Mouse (Mus musculus) c-Kit-negative CD71-positive TER-119-positive erythroid progenitor cells, embryonic 14.5 days (primary cell): ENCODE results near the gene Rgl1.

ENCODE experiments used
- DNase-seq: peaks from one replicate; pipeline ENCODE4 v3.0.0-alpha.2; 2013; ENCODE audit warnings: low read depth, low spot score

Gene Rgl1

DNA sequence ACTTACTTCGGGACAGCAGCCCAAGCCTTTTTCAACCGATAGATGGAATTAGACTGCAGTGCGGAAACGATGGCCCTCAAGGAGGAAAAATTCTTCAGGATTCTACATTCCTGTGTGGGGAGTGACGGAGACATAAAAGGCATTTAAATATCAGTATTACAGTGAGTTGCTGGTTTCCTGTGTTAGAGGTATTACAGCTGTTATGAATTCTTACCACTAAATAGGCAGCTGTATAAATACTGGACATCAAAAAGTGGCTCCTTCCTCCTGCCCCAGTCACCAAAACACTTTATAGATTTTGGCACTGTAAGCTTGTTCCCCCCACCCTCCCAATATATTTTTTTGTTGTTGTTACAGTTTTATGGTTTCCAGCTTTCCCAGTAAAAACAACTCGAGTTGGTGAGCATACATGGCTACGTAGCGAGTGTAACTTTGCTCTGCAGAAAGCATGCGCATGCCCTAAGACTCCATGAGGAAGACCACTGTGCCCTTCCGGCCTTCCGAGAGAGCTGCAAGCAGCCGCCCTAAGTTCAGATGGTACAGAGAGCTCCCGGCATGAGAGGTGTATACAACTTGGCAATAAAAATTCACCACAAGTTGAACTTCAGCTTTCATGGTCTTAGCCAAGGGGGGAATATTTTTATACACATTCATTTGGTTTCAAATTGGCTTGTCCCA, 217.0 kb downstream of the Rgl1 start:
- DNase-seq: no peak

DNA sequence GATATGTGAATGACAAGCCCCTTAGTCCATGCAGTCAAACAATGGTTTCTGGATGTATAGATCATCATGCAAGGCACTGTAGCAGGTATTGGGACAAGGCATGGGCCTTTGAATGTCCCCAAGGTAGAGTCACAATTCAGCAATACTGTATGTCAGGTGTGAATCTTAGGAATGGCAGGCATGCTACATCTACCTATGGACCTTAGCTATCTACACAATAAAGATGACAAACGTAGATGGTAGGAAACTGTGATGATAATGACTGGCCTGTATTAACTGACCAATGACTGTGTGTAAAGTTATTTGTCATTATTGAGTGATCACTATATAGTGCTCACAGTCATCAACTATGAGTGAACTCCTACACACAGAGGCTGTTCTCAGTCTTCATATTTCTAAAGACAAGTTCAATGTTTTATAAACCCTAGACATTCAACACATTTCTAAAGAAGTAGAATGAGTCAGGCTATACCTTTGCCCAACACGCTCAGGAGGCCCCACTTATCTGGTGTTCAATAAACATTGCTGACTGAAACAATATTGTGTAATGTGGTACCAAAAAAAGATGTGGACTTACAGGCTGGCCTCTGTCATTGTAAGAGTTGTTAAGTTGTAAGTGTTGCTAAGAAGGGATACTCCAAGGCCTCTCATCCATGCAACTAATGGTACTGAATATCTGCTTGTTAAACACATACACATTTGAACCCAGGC, 222.5 kb downstream of the Rgl1 start:
- DNase-seq: no peak

DNA sequence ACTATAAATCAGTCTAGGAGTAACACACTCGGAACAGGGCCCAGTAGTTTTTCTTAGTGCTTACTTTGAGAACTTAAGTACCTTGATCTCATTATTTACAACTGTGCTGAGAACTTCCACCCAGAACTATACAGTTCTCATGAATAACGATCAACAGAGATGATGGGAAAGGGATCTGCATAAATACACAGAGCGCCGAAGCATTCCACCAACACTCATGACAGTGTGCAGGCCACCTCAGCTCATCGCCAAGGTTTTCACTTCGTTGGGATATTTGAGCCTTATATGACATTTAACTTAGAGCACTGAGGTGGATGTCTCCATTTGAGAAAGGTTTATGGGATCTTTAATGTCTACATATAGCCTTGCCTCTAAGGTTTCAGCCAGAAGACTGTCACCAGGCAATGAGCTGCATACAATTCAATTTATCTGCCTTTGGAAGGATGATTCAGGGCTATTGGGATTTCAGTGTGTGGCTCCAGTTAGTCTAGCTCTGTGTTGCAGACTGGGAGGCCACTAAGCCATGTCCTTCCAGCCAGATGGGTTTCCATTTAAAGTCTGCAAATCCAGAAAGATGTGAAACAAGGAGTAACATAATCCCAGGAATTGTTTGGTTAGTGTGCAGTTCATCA, 223.3 kb downstream of the Rgl1 start:
- no peak for DNase-seq

DNA sequence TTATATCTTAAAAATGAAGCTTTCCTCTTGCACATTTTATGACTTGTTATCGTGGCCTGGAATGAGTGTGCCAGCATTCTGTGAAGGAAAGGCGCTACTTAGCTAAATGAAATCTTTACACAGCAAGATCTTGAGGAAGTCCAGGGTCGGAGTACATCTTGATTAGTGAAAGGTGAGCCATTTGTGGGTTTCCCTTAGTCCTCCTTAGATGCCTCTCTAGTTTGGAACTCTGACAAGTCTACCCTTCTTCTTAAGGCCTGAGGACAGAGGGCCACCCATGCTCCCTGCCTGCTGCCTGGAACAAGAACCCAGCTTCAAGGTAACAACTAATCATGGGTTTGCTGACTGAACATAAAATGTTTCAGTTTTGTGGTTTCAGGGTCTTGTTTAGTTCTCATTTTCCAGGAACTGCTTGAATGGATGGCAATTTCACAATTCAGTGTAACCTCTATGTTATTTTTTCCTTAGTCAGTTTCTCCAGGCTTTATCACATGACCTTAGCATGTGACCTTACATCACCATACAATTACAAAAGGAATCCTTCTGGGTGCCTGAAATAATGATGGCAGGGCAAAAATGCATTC, 225.8 kb downstream of the Rgl1 start:
- no peak for DNase-seq

DNA sequence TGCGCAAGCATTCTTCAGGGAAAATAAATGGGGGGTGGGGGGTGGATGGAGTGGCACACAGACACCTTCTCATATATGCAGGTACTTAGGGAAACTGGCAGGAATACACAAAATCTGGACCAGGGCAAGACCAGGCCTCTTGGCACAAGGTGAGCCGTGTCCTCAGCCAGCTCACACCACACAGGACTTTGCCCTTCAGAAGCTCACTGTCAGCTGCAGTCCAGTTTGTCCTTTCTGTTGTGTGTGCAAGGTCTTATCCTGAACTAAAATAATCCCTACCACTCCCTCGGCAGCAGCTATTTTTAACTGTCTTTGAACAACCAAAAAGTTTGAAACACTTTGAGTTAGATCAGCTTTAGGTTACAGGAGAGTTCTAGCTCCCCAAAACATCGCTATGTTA, 227.3 kb downstream of the Rgl1 start:
- DNase-seq: no peak

DNA sequence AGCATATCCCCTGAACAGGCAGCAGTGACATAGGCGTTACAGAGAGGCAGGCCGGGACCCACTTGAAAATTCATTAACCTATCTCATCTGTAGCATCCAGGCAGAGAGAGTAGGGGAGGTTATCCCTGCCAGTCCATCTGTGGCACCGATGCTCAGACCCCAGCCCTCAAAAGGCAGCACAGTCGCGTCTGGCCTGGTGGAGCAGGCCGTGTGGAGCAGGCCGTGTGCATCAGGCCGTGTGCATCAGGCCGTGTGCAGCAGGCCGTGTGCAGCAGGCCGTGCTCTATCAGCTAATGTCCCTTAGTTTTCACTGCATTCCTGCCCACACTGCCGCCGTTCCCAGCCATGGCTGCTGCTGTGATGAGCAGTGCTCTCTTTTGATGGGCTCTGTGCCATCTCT, 229.0 kb downstream of the Rgl1 start:
- no peak for DNase-seq

DNA sequence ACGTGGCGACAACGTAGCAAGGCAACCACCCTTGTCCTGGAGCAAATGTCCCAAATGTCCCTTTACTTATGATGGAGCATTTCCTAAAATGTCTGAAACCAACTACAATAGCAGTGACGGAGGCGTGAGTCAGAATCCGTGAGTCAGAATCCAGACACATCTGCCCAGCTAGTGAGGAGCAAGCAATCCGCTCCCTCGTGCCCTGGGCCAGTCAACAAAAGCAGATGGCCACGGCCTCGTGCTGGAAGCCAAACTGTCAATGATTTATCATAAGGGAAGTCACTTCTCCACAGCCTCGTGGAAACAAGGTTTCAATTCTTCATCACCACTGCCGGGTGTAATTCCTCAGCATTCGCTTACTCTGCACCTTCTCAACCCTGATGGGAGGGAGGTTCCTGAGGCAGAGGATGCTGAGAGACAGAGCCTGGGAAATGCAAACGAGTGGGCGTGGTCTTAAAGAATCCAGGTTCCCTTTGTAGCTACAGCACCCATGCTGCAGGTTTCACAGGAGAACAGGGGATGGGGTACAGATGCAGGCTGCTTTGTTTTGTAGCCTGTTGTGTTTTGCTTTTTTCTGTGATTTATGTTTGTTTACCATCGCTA, 229.6 kb downstream of the Rgl1 start:
- no peak for DNase-seq

DNA sequence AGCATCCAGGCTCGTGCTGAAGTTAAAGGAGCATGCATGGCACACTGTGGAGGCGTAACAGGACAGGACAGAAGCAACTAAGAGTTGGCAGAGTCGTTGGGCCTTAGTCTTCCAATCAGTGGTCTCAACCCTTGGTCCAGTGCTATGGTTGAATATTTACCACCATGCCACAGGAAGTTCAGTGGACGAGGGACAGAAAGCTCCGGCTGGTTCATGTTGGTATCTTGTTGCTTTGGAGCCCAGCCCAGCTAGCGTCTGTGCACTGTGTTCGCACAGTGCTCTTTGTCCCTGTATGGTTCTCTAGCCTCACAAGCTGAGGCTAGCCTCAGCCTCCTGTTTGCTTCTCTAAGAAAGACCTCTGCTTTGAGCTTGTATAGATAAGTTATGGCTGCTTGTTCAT, 231.6 kb downstream of the Rgl1 start:
- no peak for DNase-seq

DNA sequence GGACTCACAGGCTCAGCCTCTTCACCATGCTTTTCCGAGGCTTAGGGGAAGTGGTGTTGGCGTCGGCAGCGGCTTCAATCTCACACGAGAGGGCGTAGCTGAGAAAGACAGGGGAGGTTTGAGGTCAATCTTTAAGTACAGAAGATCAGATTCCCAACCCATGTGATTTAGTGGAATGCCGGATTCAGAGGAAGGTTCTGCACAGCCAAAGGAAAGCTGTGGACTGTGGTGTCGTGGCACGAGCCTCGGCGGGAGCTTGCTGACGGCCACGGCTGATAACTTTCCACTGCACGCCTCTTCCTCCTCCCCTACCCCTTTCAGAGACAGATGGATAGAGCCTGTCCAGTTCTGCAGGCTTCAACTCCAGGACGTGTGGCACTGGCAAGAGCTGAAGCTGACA, 234.7 kb downstream of the Rgl1 start:
- DNase-seq: no peak

DNA sequence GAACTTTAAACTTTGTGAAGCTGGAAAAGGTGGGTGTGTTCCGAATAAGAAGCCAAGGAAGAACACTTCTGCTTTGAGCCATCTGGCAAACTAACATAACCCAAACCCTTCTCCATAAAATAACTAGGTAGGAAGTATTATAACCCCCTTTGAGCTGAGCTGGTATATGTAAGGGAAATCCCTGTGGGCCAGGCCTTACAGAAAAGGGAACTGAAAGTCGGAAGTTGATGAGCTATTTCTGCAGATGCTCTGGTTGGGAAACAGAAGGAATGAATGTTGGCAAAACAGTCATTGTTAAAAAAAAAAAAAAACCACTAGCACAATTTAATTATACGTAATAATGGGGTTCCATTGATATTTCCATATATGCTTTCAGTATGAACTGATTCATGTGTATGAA, 237.4 kb downstream of the Rgl1 start:
- no peak for DNase-seq

DNA sequence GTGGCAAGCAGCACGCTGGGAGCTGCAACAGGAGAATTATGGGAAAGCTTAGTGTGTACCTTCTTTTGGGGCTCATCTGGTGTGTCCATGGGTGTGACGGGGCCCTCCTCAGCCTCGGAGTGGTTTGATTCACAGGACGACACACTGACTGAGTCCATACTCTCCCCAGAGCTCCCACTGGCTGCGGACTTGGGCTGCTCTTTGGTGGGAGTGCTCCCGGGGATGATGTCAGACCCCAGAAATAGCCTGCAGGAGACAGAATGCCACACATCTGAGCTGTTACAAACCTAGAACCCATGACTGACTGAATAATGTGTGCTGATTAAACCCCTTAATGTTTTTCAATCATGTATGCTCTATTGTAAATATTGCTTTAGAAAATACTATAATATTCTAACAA, 237.9 kb downstream of the Rgl1 start:
- no peak for DNase-seq

DNA sequence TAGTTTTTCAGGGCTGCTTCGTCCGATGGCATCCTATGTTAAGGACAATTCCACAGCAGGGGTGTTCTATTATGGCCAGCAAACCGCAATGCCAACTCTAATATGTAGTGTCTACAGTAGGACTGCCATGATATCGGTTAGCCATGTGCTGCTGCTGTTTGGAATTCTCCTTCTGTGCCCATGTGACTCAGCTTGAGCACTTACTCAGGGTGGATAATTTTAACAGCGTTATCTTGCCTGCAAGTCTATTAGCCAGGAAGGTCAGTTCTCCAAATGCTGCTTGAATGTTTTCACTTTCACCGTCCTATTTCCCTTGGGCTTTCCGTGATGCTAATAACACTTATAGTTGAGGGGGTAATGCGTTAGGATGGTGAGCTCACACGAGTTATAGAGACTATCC, 240.0 kb downstream of the Rgl1 start:
- DNase-seq: no peak

DNA sequence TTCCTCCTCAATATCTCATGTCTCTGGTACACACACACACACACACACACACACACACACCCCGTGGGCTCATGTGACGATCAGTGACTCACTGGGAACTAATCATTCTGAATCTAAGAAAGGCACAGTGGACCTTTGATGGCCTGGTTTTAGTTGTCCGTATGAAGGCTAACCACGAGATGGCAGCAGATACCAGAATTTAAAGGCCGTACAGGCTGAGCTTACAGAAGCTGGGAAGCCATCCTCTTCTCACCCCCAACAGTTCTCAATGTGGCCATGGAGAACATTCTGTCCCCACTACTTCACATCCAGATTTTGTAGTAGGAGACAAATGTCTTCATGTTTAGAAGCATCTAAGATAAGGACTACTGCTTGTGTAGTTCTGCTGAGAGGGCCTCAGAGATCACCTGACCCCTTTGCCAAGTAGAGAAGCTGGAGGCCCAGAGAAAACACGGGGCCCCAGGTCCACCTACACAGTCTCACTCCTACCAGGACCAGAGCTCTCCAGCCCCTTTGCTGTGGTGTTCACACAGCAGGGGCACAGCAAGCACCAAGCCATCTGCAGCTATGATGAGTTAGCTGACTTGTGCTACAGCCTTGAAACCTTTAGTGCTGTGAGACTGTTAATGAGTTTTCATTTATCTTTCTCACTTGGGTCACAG, 241.0 kb downstream of the Rgl1 start:
- DNase-seq: peak; percentile 38

DNA sequence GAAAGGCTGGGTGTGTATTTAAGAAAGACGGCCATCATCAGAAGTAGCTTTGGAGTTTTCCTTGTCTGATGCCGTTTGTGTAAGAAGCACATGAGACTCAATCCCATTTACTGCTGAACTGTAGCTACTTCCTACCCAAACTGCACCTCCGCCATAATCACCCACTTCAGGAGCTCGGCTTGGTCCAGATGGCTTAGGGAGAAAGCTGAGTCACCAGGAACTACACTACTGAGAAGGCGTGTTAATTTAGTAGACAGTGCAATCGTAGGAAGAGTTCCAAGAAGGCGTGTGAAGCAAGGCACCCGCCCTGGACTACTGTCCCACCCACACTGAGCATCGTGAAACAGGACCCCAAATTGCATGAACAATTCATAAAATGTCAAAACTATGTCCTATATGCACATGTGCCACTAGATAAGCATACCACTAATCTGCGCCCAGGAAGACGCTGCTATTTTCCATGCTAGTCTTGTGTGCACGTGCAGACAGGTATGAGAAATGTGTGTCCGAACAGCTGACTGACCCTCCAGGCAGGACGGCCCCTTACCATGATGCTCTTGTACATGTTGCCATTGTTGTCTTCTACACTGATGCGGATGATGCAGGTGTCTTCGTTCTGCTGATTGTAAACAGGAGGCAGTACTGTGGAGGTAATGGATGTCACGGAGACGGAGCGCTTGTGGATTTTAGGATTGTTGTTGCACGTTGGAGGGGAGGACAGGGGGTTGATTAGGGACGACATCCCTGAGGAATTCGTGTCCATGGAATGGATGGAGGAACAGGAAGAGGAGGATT, 241.9 kb downstream of the Rgl1 start:
- no peak for DNase-seq

DNA sequence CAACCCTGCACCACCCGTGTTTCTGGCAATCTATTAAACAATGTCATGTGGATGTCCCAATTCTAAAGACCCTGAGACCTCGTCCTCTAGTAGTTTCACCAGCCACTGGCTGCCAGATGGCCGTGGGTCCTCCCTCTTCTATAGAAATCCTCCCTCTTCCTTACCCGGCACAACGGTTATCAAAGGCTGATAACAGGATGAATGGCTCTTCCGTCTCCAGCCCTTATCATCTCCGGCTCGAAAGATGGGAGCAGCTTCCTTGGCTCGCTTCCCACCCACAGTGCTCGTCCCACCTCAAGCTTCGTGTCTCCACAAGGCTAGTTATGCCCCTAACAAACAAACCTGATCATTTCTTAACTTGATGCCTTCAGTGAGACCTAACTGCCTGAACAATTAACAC, 242.9 kb downstream of the Rgl1 start:
- DNase-seq: no peak

DNA sequence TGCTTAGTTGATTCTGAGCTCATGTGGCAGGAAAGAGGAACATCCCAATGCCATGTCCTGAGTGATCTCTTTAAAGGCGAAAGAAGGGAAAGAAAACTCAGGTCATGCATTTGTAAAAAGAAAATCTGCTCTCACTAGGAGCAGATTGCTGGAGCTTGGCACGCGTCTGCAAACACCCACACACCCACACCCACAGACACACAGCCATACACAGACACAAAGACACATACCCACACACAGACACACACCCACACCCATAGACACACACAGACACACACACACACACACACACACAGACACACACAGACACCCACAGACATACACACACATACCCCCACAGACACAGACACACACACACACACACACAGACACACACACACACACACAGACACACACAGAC, 243.9 kb downstream of the Rgl1 start:
- no peak for DNase-seq

DNA sequence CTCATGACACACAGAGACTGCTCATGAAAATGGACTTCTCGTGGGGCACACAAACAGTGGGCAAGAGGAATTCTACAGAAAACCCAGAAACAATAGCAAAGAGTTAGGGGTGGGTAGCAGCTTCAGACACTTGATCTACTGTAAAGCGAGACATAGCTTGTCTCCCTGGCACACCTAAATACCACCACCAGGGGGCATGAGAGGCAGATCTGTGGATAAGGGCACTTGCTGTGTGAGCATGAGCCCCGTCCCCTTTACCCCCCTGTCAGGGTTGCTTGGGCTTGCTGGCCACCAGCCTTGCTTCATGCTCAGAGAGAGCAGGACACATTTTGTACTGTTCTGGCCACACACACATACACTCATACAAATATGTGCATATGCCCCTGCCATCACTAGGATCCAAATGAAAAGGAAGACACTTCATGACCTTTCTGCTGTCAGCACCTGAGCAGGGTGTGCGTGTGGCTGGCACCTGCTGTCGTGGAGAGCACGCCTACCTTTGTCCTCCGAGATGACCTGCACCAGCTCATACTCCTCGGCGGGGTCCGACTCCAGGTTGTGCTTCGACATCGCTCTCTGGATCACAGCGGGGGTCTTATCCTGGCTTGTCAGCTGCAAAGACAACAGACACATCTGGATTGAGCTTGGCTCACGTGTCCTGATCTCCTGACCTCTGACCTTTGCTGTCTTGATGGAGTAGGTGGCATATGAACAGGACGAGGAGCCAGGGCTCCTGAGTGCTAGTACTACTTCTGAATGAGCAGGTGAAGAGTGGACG, 245.2 kb downstream of the Rgl1 start:
- DNase-seq: no peak

DNA sequence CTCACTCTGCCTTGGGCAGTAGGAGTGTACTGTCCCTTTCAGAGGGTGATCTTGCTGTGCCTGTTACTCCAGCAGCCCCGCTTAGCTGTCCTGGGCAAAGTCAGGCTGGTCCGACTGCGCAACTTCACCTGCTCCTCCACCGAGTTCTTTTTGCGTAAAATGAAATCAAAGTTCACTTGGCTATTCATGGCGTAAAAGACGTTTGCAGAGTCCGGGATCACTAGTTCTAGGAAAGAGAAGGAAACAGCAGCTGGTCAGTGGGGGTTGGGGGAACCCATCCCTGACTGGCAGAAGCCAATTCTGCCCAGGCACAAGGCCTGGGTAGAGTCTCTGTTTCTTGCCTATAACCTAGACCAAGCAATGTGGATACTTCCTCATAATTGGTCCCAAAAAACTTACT, 247.2 kb downstream of the Rgl1 start:
- DNase-seq: no peak

DNA sequence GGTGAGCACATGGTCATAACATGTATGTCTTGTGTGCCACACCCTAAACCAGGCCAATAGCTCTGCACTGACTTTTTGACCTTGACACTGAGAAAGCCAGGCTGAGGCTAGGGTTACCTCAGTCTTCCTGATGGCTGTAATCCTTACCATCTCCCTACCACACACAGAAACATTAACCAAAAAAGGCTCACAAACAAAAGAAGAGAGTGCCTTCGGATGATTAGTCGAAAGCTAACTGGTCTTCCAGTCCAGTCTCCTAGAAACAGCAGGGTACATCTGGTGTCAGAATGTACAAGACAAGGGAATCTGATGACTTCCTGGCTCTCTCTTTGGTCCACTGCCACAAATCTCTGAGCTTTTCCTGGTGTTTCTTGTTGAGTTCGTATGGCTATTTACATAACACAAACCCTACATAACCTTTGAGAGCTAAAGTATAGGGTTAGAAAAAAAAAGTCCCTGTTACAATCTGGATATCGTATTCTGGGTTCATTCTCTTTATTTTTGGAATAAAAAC, 249.0 kb downstream of the Rgl1 start:
- no peak for DNase-seq

DNA sequence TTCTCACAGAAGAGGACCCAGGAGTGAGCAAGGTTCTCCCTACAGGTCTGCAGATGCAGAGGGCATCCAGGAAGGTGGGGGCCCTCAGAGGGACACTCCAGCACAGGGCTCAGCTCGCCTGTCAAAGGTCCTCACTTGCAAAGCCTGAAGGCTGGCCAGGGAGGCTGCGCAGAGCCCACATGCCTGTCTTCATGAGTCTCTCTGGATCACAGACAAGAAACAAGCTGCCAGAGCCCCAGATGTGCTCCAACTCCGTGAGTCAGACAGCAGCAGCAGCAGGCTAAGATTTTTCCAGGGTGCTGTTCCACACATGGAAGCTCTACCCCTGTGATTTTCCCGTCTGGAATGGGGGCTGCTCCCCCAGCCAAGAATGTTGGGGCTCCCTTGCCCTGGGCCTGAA, 251.9 kb downstream of the Rgl1 start:
- DNase-seq: no peak
